Mouse (Mus musculus) lung, embryonic 15.5 days (tissue): ENCODE results near the gene Cd81. TPM values are rescaled to one million over a fixed set of nuclear protein-coding genes. Genes with fewer than 3 reads are reported as not detected.
A peak's percentile ranks its signal among the peaks of the same experiment; 100 is the strongest.

ENCODE experiments used
- ATAC-seq: fragments of 200-750 bp; cut with Nextera tagmentation; 2 replicates; pipeline ENCODE4 v1.8.0; 2017; ENCODE audit warnings: moderate number of reproducible peaks, borderline replicate concordance; ENCODE audit not compliant: low FRiP score, low TSS enrichment; ENCODE audit errors: extremely low read depth
- H3K27ac ChIP-seq: fragments of 300-500 bp; sonication (generic); 2 replicates; pipeline ENCODE4 v1.5.1; 2015; ENCODE audit warnings: moderate library complexity, mild to moderate bottlenecking, inconsistent platforms
- H3K27me3 ChIP-seq: fragments of 300-500 bp; sonication (generic); 2 replicates; pipeline ENCODE4 v1.6.1; 2015; ENCODE audit warnings: inconsistent platforms
- H3K36me3 ChIP-seq: fragments of 300-500 bp; sonication (generic); 2 replicates; pipeline ENCODE4 v1.6.1; 2015; ENCODE audit warnings: inconsistent platforms
- H3K4me1 ChIP-seq: fragments of 300-500 bp; sonication (generic); 2 replicates; pipeline ENCODE4 v1.6.1; 2015; ENCODE audit warnings: inconsistent platforms
- H3K4me2 ChIP-seq: fragments of 300-500 bp; sonication (generic); 2 replicates; pipeline ENCODE4 v1.6.1; 2015; ENCODE audit warnings: inconsistent platforms, mild to moderate bottlenecking, moderate library complexity
- H3K4me3 ChIP-seq: fragments of 300-500 bp; sonication (generic); 2 replicates; pipeline ENCODE4 v1.5.1; 2015; ENCODE audit warnings: mild to moderate bottlenecking, inconsistent platforms
- H3K9ac ChIP-seq: fragments of 300-500 bp; sonication (generic); 2 replicates; pipeline ENCODE4 v1.6.1; 2015; ENCODE audit warnings: inconsistent platforms
- H3K9me3 ChIP-seq: fragments of 300-500 bp; sonication (generic); 2 replicates; pipeline ENCODE4 v1.6.1; 2016; ENCODE audit warnings: inconsistent platforms
- WGBS: fragments of 180-500 bp; shearing (Covaris S2); methylation state at CpG from one replicate; pipeline ENCODE4 v1.1.7; 2015; 5-methylcytosine and 5-hydroxymethylcytosine counted together
- polyA plus RNA-seq: library from polyadenylated mRNA; unstranded; fragments of >200 nt; fragmentation: Nextera tagmentation; extraction: Ambion mirVana; gene quantifications from 2 replicates; pipeline ENCODE4 v1.2.1, GENCODE M21; 2015

The Cd81 gene
- polyA plus RNA-seq, 1 experiment from 2014 or later = 720 TPM

DNA sequence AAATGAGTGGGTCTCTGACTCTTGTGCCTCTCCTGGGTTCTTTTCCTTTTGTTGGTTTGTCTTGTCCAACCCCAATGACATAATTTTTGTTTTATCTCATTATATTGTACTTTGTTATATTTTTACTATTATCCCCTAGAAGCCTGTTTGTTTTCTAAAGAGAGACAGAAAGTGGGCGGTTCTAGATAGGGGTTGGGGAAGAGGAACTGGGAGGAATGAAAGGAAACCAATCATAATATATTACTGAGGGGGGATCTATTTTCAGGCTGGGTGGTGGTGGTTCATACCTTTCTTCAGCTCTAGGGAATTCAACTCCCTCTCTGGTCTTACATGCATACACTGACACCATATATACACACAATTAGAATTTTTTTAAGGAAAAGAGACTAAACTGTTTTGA is 28.2 kb upstream of the Cd81 start:
- 98% methylated on average over 1 of the region's 1 CpGs for WGBS
- no peak overlapping the region for H3K27ac ChIP-seq
- H3K9ac ChIP-seq = no peak overlapping the region
- H3K4me3 ChIP-seq = no peak overlapping the region
- no peaks in the 10 kb centered on the region for H3K27me3 ChIP-seq
- peaks cover 11% of the 10 kb centered on the region for H3K4me1 ChIP-seq
- no peaks in the 10 kb centered on the region for H3K9me3 ChIP-seq
- no peak for ATAC-seq
- H3K36me3 ChIP-seq = no peaks in the 10 kb centered on the region
- no peak overlapping the region for H3K4me2 ChIP-seq

DNA sequence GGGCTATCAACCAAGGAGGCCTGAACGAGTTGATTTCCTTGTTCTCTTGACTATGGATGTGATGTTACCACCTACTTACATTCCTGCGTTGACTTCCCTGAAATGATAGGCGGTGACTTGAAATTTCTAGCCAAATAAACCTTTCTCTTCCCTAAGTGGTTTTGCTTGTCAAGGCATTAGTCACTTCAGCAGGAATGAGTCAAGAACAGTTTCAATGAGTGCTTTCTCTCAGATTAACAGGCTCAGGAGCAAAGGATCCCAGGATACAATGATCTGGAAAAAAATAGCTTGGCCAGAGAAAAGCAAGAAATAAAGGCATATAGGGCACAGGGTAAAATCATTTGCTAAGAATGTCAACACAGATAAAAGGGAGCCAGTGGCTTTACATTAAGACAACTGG is 27.0 kb upstream of the Cd81 start:
- H3K4me1 ChIP-seq = peaks cover 11% of the 10 kb centered on the region
- ATAC-seq = no peak
- no peak overlapping the region for H3K4me2 ChIP-seq
- H3K27me3 ChIP-seq = no peaks in the 10 kb centered on the region
- H3K36me3 ChIP-seq = no peaks in the 10 kb centered on the region
- H3K9ac ChIP-seq = no peak overlapping the region
- H3K27ac ChIP-seq = no peak overlapping the region
- WGBS = 85% methylated on average over 3 of the region's 3 CpGs
- H3K9me3 ChIP-seq = no peaks in the 10 kb centered on the region
- no peak overlapping the region for H3K4me3 ChIP-seq

DNA sequence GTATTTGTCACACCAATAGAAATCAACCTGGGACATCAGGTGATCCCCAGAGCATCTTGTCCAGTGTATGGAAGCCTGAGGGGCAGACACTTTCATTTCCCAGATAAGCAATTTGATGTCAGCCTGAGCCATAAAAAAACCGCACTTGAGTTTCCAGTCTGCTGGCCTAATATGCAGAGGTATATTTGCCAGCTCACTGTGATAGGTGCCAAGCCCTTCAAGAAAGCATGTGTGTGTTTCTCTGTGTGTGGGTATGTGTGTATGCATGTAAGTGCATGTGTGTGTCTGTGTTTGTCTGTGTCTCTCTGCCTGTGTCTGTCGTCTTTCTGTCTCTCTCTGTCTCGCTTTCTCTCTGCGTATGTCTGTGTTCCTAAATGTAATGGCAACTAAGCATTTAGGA is 25.3 kb upstream of the Cd81 start:
- no peaks in the 10 kb centered on the region for H3K9me3 ChIP-seq
- no peaks in the 10 kb centered on the region for H3K27me3 ChIP-seq
- no peak overlapping the region for H3K27ac ChIP-seq
- H3K4me2 ChIP-seq = no peak overlapping the region
- peaks cover 5% of the 10 kb centered on the region; the same call in 1 of the 2 replicates for H3K4me1 ChIP-seq
- 77% methylated on average over 4 of the region's 4 CpGs for WGBS
- H3K4me3 ChIP-seq = no peak overlapping the region
- no peak for ATAC-seq
- no peaks in the 10 kb centered on the region for H3K36me3 ChIP-seq
- H3K9ac ChIP-seq = no peak overlapping the region

DNA sequence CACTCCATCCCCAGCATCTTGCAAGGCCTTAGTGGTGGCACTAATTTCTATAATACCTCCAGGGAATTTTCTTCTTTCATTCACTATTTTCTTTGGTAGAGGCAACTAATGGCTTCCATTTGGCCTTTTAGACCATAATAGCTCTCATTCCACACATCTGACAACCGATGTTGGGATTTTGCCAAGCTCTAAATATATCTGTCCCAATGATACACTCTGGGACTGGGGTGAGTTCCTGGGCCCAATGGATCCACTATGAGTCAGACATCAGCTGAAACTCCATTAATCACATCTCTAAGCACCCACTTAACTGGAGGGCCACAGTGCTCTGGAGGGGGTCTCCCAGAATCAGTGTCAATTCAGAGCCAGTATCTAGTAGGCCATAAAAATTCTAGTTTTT is 20.7 kb upstream of the Cd81 start:
- no peaks in the 10 kb centered on the region for H3K9me3 ChIP-seq
- peaks cover 5% of the 10 kb centered on the region; the same call in 1 of the 2 replicates for H3K4me1 ChIP-seq
- H3K36me3 ChIP-seq = no peaks in the 10 kb centered on the region
- H3K4me2 ChIP-seq = no peak overlapping the region
- H3K27me3 ChIP-seq = no peaks in the 10 kb centered on the region
- ATAC-seq = no peak
- no peak overlapping the region for H3K27ac ChIP-seq
- no peak overlapping the region for H3K9ac ChIP-seq
- no peak overlapping the region for H3K4me3 ChIP-seq
- WGBS = 43% methylated on average over 1 of the region's 1 CpGs

DNA sequence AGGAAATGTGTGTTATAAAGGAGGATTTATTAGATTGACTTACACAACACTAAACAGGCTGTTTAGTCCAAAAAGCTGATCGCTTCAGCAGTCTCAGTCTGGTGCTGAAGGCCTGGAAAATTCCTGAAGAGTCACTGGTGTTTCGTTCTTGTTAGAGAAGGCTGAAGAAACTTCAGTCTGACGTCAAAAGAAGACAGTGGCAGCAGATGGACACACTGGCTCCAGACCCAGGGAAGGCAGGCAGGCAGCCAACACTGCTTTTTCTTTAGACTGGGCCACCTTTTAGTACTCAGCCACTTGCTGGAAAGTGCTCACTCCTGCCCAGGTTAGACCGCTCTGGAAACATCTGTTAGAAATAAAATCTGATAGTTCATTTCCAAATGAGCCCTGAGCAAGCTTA is 19.0 kb upstream of the Cd81 start:
- no peaks in the 10 kb centered on the region for H3K4me1 ChIP-seq
- no peak overlapping the region for H3K4me2 ChIP-seq
- 70% methylated on average over 4 of the region's 4 CpGs for WGBS
- no peak overlapping the region for H3K27ac ChIP-seq
- H3K4me3 ChIP-seq = no peak overlapping the region
- H3K9ac ChIP-seq = no peak overlapping the region
- H3K27me3 ChIP-seq = no peaks in the 10 kb centered on the region
- no peaks in the 10 kb centered on the region for H3K36me3 ChIP-seq
- no peak for ATAC-seq
- H3K9me3 ChIP-seq = no peaks in the 10 kb centered on the region

DNA sequence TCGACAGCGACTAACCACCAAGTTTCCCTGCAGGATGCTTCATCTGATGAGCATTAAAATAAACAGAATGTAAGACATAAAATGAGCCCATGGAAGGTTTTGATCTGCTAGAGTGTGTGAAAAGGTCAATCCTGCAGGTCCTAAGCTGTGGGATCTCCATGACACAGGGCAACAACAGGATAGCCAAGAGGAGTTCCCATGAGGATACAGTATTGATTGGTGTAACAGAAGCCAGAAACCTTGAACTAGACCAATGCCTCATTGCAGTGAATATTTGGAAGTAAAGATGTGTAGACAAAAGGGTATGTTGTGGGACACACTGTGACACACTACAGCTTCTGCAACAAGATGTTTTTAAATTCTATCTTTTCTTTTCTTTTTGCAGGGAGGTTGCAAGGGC is 18.4 kb upstream of the Cd81 start:
- no peaks in the 10 kb centered on the region for H3K36me3 ChIP-seq
- no peak for ATAC-seq
- H3K9ac ChIP-seq = no peak overlapping the region
- no peaks in the 10 kb centered on the region for H3K9me3 ChIP-seq
- WGBS = 95% methylated on average over 2 of the region's 2 CpGs
- H3K27me3 ChIP-seq = no peaks in the 10 kb centered on the region
- no peak overlapping the region for H3K4me2 ChIP-seq
- no peak overlapping the region for H3K4me3 ChIP-seq
- no peaks in the 10 kb centered on the region for H3K4me1 ChIP-seq
- H3K27ac ChIP-seq = no peak overlapping the region

DNA sequence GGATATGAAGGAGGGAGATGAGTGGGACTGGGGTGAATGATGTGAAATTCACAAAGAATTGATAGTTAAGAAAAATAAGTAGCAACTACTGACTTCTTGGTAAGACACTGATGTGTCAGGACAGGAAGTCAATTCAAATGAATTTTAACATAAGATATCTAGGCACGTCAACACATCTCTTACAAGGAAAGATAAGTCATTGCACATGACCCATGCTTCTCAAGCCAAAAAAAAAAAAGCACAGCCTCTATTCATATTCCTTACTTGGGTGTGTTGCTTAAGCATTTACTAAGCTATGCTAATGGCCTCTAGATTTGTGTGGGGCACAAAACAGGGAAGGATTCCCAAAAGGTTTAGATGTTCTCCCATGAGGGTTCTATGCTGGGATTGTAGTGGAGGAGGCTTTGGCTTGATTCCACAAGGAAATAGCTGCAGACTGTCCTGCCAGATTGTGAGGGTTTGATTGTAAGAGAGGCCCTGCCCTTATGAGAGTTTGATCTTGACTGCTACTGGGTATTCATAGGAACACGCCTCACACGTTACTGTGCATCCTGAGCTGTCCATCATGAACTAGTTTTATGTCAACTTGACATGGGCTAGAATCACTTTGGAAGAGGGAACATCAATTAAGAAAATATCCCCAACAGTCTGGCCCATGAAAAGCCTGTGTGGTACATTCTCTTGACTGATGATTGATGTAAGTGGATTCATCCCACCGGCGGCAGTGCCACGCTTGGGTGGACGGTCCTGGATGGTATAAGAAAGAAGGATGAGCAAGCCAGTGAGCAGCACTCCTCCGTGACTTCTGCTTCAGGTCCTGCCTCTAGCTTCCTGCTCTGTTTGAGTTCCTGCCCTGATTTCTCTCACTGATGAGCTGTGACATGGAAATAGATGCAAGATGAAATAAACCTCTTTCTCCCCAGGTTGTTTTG is 17.8 kb upstream of the Cd81 start:
- ATAC-seq = no peak
- Histone ChIP-seq H3K9ac (no peak overlapping the region), H3K36me3 (no peaks in the 10 kb centered on the region), H3K4me3 (no peak overlapping the region), H3K4me1 (no peaks in the 10 kb centered on the region), H3K27me3 (no peaks in the 10 kb centered on the region), H3K27ac (no peak overlapping the region), H3K9me3 (no peaks in the 10 kb centered on the region), H3K4me2 (no peak overlapping the region)
- WGBS = 88% methylated on average over 8 of the region's 8 CpGs

DNA sequence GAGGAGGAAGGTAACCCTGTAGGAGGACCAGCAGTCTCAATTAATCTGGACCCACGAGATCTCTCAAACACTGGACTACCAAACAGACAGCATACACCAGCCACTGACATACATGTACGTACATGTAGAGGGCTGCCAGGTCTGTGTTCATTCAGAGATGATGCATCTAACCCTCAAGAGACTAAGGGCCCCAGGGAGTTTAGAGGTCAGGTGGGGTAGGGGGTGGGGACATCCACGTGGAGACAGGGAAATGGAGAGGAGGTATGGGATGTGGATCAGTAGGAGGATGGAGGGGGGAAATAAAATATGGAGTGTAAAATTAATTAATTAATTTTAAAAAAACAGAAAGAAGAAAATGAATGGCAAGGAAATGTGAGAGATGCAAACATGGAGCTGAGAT is 15.8 kb upstream of the Cd81 start:
- 79% methylated on average over 3 of the region's 3 CpGs for WGBS
- no peak overlapping the region for H3K4me3 ChIP-seq
- no peak for ATAC-seq

DNA sequence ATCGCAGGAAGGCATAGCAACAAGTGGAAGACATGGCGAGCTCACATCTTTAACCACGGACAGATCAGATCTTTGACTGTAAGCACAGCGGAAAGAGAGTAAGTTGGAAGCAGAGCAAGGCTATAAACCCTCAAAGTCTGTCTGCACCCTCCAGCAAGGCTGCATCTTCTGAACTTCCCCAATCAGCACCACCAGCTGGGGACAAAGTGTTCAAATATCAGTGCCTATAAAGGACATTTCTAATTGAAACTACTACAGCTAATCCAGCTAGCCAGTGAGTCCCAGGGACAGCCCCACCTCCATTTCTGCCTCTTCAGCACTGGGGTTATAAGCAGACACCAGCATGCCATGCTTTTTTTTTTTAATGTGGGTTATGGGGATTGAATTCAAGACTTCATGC is 15.2 kb upstream of the Cd81 start:
- no peak overlapping the region for H3K4me2 ChIP-seq
- WGBS = 90% methylated on average over 4 of the region's 4 CpGs
- no peak overlapping the region for H3K4me3 ChIP-seq
- peaks cover 19% of the 10 kb centered on the region for H3K4me1 ChIP-seq
- no peaks in the 10 kb centered on the region for H3K36me3 ChIP-seq
- no peak overlapping the region for H3K27ac ChIP-seq
- H3K27me3 ChIP-seq = no peaks in the 10 kb centered on the region
- no peaks in the 10 kb centered on the region for H3K9me3 ChIP-seq
- H3K9ac ChIP-seq = no peak overlapping the region
- no peak for ATAC-seq

More for the DNA sequence above, 15.8 kb upstream of the Cd81 start:
- H3K9ac ChIP-seq = no peak overlapping the region
- H3K27me3 ChIP-seq = no peaks in the 10 kb centered on the region
- H3K4me2 ChIP-seq = no peak overlapping the region
- H3K4me1 ChIP-seq = peaks cover 14% of the 10 kb centered on the region
- no peak overlapping the region for H3K27ac ChIP-seq
- H3K9me3 ChIP-seq = no peaks in the 10 kb centered on the region
- no peaks in the 10 kb centered on the region for H3K36me3 ChIP-seq

DNA sequence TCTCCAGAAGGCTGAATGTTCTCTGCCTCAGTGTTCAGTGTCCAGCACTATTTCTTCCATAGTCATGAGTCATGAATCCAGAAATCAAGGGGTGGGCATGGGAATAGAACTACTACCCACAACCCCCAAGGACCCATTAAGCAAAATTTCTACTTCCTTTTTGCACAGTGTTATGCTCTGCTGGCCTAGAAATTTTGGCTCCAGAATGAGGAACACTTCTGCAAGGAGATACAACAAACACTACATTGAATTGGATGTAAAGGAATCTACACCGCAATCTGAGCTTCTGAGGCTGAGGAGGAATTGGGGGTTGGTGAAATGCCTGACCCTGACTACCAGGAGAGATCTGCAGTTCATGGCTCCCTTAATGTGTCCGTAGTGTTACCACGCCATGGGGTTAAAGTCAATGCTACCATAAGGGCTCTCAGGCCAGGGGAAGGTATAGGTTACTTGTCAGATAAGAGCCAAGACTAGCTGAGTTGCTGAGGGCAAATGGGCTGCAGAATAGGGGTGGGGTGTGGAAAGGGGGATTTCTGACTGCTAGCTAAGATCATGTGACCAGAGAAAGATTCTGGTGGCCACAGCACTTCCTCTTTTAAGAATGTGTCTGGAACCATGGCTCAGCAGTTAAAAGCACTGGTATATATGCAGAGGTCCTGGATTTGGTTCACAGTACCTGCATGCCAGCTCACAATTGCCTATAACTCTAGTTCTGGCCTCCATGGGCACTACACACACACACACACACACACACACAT is 14.2 kb upstream of the Cd81 start:
- H3K4me1 ChIP-seq = peaks cover 25% of the 10 kb centered on the region

DNA sequence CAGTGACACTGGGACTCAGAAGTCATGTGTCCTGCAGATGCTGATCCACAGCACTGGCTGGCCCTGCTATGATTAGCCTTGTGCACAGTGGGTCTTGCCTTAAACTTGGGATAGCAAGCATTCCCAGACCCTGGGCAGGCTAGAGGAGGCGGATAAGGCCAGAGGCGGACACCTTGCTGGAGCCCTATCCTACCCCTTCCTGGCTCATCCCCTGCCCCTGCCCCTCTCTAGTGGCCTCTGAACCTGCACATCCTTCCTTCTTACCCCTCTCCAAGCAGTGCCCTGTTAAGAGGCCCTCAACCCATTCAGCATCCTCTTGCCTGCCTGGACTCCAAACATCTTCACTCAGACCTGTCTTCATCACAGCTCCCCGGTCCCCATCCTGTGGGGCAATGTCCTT is 12.0 kb upstream of the Cd81 start:
- Histone ChIP-seq H3K4me2 (no peak overlapping the region), H3K27ac (no peak overlapping the region), H3K36me3 (no peaks in the 10 kb centered on the region), H3K9me3 (no peaks in the 10 kb centered on the region), H3K27me3 (no peaks in the 10 kb centered on the region), H3K4me1 (peaks cover 25% of the 10 kb centered on the region), H3K4me3 (no peak overlapping the region), H3K9ac (no peak overlapping the region)
- ATAC-seq = no peak
- 94% methylated on average over 3 of the region's 3 CpGs for WGBS

More for the DNA sequence above, 14.2 kb upstream of the Cd81 start:
- no peak overlapping the region for H3K4me3 ChIP-seq
- H3K27me3 ChIP-seq = no peaks in the 10 kb centered on the region
- no peak overlapping the region for H3K9ac ChIP-seq
- H3K36me3 ChIP-seq = no peaks in the 10 kb centered on the region
- 88% methylated on average over 3 of the region's 3 CpGs for WGBS
- no peak for ATAC-seq
- no peaks in the 10 kb centered on the region for H3K9me3 ChIP-seq
- no peak overlapping the region for H3K4me2 ChIP-seq
- H3K27ac ChIP-seq = no peak overlapping the region

DNA sequence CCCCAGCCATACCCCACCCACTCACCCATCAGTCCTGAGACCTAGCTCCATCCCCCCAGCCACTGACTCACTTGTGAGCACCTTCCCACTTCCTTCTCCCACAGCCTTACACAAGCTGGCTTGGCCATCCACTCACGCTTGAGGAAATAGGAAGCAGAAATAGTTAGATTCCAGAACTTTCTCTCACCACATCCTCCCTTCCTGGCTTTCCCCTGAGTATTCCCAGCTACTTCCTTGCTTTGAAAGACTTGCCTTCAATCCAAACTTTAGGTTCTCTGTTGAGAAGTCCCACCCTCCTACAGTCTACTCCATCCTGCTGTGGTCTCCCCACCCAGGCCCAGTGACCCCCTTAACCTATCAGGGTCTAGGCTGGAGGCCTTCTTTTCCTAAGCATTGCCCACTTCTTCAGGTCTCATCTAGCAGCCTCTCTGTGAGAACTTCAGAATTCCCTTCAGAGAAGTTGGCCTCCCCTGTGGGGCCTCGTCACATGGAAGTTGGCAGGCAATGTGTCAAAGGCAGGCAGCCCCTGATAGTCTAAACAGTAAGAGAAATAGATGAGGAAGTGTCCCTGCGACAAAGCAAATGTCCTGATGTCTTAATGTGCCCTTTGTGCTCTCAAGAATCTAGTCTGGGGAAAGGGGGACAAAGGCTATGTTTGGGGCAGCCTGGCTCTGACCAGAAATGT is 11.3 kb upstream of the Cd81 start:
- Histone ChIP-seq H3K9ac (no peak overlapping the region), H3K4me2 (no peak overlapping the region), H3K27me3 (no peaks in the 10 kb centered on the region), H3K36me3 (no peaks in the 10 kb centered on the region), H3K9me3 (no peaks in the 10 kb centered on the region), H3K27ac (peak overlapping the region; percentile 75), H3K4me1 (peaks cover 25% of the 10 kb centered on the region), H3K4me3 (no peak overlapping the region)
- ATAC-seq = peak; percentile 15; the same call in 1 of the 2 replicates
- WGBS = 59% methylated on average over 3 of the region's 3 CpGs
